Mouse (Mus musculus) splenic B cell, adult 2 months (primary cell): Measurements from ENCODE around the gene Rgl1.

ENCODE experiments used
- DNase-seq: peaks from one replicate; pipeline ENCODE4 v3.0.0-alpha.2; 2011; ENCODE audit warnings: low read depth, low spot score
- H3K27me3 ChIP-seq: 2 replicates; pipeline ENCODE4 v1.6.1; 2012; ENCODE audit warnings: mild to moderate bottlenecking, low read length, moderate library complexity, mixed read lengths; ENCODE audit not compliant: control insufficient read depth, poor library complexity, insufficient read depth, severe bottlenecking
- H3K36me3 ChIP-seq: 2 replicates; pipeline ENCODE4 v1.6.1; 2012; ENCODE audit warnings: mild to moderate bottlenecking, low read length, moderate library complexity, mixed read lengths; ENCODE audit not compliant: control insufficient read depth, poor library complexity, insufficient read depth, severe bottlenecking

Rgl1 gene

GRCm38 (mm10) chr1:152766032-152766772, at the start of gene Rgl1, which contains the start of gene Arpc5:
Gene Rgl1 (minus strand): TSS chr1:152766351.
Gene Arpc5 (plus strand): TSS chr1:152766542.
- H3K27me3 ChIP-seq = no peaks in the 10 kb centered on the region
- peaks cover 15% of the 10 kb centered on the region for H3K36me3 ChIP-seq
- DNase-seq = peak; percentile 99

- Histone ChIP-seq H3K27me3 (no peaks in the 10 kb centered on the region), H3K36me3 (peaks cover 15% of the 10 kb centered on the region)
- DNase-seq = peak; percentile 68
These were observed 49.1 kb upstream of the Rgl1 start for GRCm38 (mm10) chr1:152815265-152815701.

GRCm38 (mm10) chr1:152810533-152811439, 44.6 kb upstream of the Rgl1 start:
- H3K27me3 ChIP-seq = no peaks in the 10 kb centered on the region
- DNase-seq = no peak

GRCm38 (mm10) chr1:152809541-152810252, 43.5 kb upstream of the Rgl1 start:
- no peak for DNase-seq
- no peaks in the 10 kb centered on the region for H3K27me3 ChIP-seq
- H3K36me3 ChIP-seq = peaks cover 8% of the 10 kb centered on the region

More at GRCm38 (mm10) chr1:152810533-152811439, 44.6 kb upstream of the Rgl1 start:
- peaks cover 13% of the 10 kb centered on the region for H3K36me3 ChIP-seq

GRCm38 (mm10) chr1:152808392-152808680, 42.2 kb upstream of the Rgl1 start:
- DNase-seq = no peak

GRCm38 (mm10) chr1:152807619-152808391, 41.7 kb upstream of the Rgl1 start:
- no peaks in the 10 kb centered on the region for H3K27me3 ChIP-seq
- peak; percentile 83 for DNase-seq

More at GRCm38 (mm10) chr1:152808392-152808680, 42.2 kb upstream of the Rgl1 start:
- Histone ChIP-seq H3K27me3 (no peaks in the 10 kb centered on the region), H3K36me3 (peaks cover 8% of the 10 kb centered on the region)

GRCm38 (mm10) chr1:152804907-152805306, 38.8 kb upstream of the Rgl1 start:
- no peaks in the 10 kb centered on the region; the same call in 1 of the 2 replicates for H3K36me3 ChIP-seq
- no peaks in the 10 kb centered on the region for H3K27me3 ChIP-seq
- no peak for DNase-seq

More at GRCm38 (mm10) chr1:152807619-152808391, 41.7 kb upstream of the Rgl1 start:
- peaks cover 5% of the 10 kb centered on the region for H3K36me3 ChIP-seq

- no peak for DNase-seq
- Histone ChIP-seq H3K36me3 (no peaks in the 10 kb centered on the region), H3K27me3 (no peaks in the 10 kb centered on the region)
These were observed 34.6 kb upstream of the Rgl1 start for GRCm38 (mm10) chr1:152800633-152801176.

GRCm38 (mm10) chr1:152799897-152800296, 33.7 kb upstream of the Rgl1 start, which contains the start of gene Ncf2:
Gene Ncf2 (plus strand): TSS chr1:152800194.
- no peaks in the 10 kb centered on the region for H3K36me3 ChIP-seq
- no peaks in the 10 kb centered on the region for H3K27me3 ChIP-seq
- no peak for DNase-seq

GRCm38 (mm10) chr1:152798125-152798524, 32.0 kb upstream of the Rgl1 start:
- DNase-seq = peak; percentile 94
- H3K27me3 ChIP-seq = no peaks in the 10 kb centered on the region
- no peaks in the 10 kb centered on the region for H3K36me3 ChIP-seq

GRCm38 (mm10) chr1:152796683-152797263, 30.6 kb upstream of the Rgl1 start:
- no peak for DNase-seq
- no peaks in the 10 kb centered on the region for H3K36me3 ChIP-seq
- H3K27me3 ChIP-seq = no peaks in the 10 kb centered on the region

GRCm38 (mm10) chr1:152795688-152796255, 29.6 kb upstream of the Rgl1 start:
- H3K27me3 ChIP-seq = no peaks in the 10 kb centered on the region
- DNase-seq = no peak
- no peaks in the 10 kb centered on the region for H3K36me3 ChIP-seq

- H3K27me3 ChIP-seq = no peaks in the 10 kb centered on the region
- DNase-seq = no peak
- H3K36me3 ChIP-seq = no peaks in the 10 kb centered on the region
These were observed 27.5 kb upstream of the Rgl1 start for GRCm38 (mm10) chr1:152793495-152794130.
